Mouse (Mus musculus): ENCODE data around the gene Psmg4. TPM values are rescaled to one million over a fixed set of nuclear protein-coding genes. Genes with fewer than 3 reads are reported as not detected.

The Psmg4 gene
- polyA plus RNA-seq, 1 experiment from 2014 or later, result 74.1 TPM

DNA sequence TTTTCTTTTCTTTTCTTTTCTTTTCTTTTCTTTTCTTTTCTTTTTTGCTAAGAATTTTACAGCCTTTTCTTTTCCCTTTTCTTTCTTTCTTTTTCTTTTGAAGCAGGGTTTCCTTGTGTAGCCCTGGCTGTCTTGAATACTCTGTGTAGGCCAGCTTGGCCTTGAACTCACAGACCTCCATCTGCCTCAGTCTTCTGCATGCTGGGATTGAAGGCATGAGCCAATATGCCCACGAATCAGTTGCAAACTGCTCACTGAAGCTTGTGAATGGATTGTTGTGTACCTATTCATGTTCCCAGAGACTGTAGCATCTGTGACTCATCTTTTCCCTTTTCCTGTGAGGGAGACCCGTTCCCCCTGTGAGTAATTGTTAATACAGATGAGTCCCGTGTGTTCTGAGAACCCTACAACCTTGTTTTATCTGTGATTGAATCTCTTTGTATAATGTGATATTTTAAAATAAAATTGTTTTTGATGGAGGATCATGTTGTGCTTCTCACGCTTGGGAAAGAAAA, 48.6 kb downstream of the Psmg4 start:
- no peak for ATAC-seq (replicated peaks; ENCODE audit: extremely low read depth, insufficient read depth, low FRiP score)
- H3K36me3 ChIP-seq (ENCODE audit: control insufficient read depth, insufficient read depth), result no peaks in the 10 kb centered on the region
- no peak overlapping the region for H3K9ac ChIP-seq (ENCODE audit: low read length)
- H3K9me3 ChIP-seq (replicated peaks; ENCODE audit: control insufficient read depth, low read length), result no peaks in the 10 kb centered on the region
- WGBS, result 60% methylated on average over 4 of the region's 4 CpGs
- no peak overlapping the region for H3K4me2 ChIP-seq (ENCODE audit: low read depth, low read length)
- no peak overlapping the region for H3K4me3 ChIP-seq (ENCODE audit: low read length)
- no peaks in the 10 kb centered on the region for H3K27me3 ChIP-seq (ENCODE audit: control insufficient read depth, insufficient read depth, low read length)
- no peak overlapping the region for H3K27ac ChIP-seq (ENCODE audit: low read length)
- H3K4me1 ChIP-seq (ENCODE audit: control insufficient read depth, insufficient read depth, low read length), result no peaks in the 10 kb centered on the region; the same call in 1 of the 2 replicates

DNA sequence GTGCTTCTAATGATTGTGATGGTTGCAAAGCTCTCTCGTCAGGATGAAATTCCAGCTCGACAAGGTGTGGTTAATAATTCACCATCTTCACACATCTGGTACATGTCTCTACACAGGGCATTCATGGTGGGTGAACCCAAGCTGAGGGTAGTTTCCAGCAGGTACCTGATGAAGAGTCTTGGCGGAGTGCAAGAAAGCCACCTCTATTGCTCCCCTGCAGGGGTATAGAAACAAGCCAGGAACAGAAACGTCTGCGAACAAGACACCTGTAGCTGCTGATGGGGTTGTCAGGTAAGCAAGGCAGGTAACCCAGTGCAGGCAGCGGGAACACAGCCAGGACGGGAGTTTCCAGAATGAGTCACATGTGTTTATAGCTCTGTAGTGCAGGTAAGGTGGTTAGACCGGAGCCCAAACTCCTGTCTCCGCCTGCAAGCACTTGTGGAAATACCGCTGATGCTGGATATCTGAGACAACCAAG, 50.0 kb downstream of the Psmg4 start:
- no peaks in the 10 kb centered on the region for H3K9me3 ChIP-seq (replicated peaks; ENCODE audit: control insufficient read depth, low read length)
- H3K27ac ChIP-seq (ENCODE audit: low read length), result no peak overlapping the region; the same call in 1 of the 2 replicates
- no peak overlapping the region for H3K4me2 ChIP-seq (ENCODE audit: low read depth, low read length)
- no peaks in the 10 kb centered on the region; the same call in 1 of the 2 replicates for H3K4me1 ChIP-seq (ENCODE audit: control insufficient read depth, insufficient read depth, low read length)
- H3K36me3 ChIP-seq (ENCODE audit: control insufficient read depth, insufficient read depth), result no peaks in the 10 kb centered on the region
- H3K4me3 ChIP-seq (ENCODE audit: low read length), result no peak overlapping the region
- ATAC-seq (replicated peaks; ENCODE audit: extremely low read depth, insufficient read depth, low FRiP score), result peak; percentile 23; the same call in 1 of the 2 replicates
- H3K9ac ChIP-seq (ENCODE audit: low read length), result no peak overlapping the region
- 65% methylated on average over 10 of the region's 10 CpGs for WGBS
- no peaks in the 10 kb centered on the region for H3K27me3 ChIP-seq (ENCODE audit: control insufficient read depth, insufficient read depth, low read length)

DNA sequence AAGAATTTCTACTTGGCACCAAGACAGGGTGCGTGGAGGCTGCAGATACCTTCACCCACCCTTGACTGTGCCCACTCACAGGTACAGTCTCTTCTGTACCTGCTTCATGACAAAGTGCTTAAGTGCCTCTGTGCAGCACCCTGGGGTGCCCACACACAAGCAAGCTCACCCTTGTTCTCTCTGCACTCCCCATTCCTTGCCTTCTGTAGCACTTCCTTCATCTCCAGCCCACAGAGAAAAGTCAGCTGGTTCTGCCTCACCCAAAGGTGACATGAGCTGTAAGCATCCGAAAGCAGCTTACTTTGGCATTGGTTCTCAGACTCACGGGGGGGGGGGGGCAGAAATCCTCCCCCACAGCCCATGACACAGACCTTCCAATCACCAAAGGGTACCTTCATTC, 52.1 kb downstream of the Psmg4 start:
- no peak overlapping the region for H3K4me3 ChIP-seq (ENCODE audit: low read length)
- no peak overlapping the region for H3K27ac ChIP-seq (ENCODE audit: low read length)
- no peak overlapping the region for H3K4me2 ChIP-seq (ENCODE audit: low read depth, low read length)
- ATAC-seq (replicated peaks; ENCODE audit: extremely low read depth, insufficient read depth, low FRiP score), result no peak
- 65% methylated on average over 3 of the region's 3 CpGs for WGBS
- H3K9me3 ChIP-seq (replicated peaks; ENCODE audit: control insufficient read depth, low read length), result no peaks in the 10 kb centered on the region
- H3K9ac ChIP-seq (ENCODE audit: low read length), result no peak overlapping the region
- H3K4me1 ChIP-seq (ENCODE audit: control insufficient read depth, insufficient read depth, low read length), result no peaks in the 10 kb centered on the region; the same call in 1 of the 2 replicates
- H3K36me3 ChIP-seq (ENCODE audit: control insufficient read depth, insufficient read depth), result no peaks in the 10 kb centered on the region
- H3K27me3 ChIP-seq (ENCODE audit: control insufficient read depth, insufficient read depth, low read length), result no peaks in the 10 kb centered on the region

DNA sequence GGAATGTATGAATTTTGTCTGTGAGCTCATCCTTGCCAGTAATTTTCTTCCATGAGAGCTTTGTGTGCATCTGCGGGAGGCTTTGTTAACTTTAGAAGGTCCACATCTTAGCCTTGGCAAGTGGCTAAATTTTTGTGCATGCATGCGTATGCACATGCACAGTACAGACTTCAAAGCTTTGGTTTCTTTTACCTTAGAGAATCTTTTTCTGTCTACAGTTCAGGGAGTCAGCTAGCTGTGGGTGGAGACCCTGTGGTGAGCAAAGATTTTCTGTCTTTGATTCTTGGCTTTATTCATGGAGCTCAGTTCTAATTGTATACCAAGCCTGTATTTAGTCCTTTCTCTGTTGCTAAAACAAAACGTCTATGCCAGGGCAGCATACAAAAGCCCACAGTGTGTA, 56.0 kb downstream of the Psmg4 start:
- no peaks in the 10 kb centered on the region for H3K9me3 ChIP-seq (replicated peaks; ENCODE audit: control insufficient read depth, low read length)
- 84% methylated on average over 3 of the region's 3 CpGs for WGBS
- no peak for ATAC-seq (replicated peaks; ENCODE audit: extremely low read depth, insufficient read depth, low FRiP score)
- no peak overlapping the region for H3K27ac ChIP-seq (ENCODE audit: low read length)
- no peak overlapping the region for H3K4me3 ChIP-seq (ENCODE audit: low read length)
- H3K9ac ChIP-seq (ENCODE audit: low read length), result no peak overlapping the region
- peaks cover 9% of the 10 kb centered on the region for H3K4me1 ChIP-seq (ENCODE audit: control insufficient read depth, insufficient read depth, low read length)
- H3K27me3 ChIP-seq (ENCODE audit: control insufficient read depth, insufficient read depth, low read length), result no peaks in the 10 kb centered on the region
- H3K4me2 ChIP-seq (ENCODE audit: low read depth, low read length), result no peak overlapping the region
- H3K36me3 ChIP-seq (ENCODE audit: control insufficient read depth, insufficient read depth), result no peaks in the 10 kb centered on the region

DNA sequence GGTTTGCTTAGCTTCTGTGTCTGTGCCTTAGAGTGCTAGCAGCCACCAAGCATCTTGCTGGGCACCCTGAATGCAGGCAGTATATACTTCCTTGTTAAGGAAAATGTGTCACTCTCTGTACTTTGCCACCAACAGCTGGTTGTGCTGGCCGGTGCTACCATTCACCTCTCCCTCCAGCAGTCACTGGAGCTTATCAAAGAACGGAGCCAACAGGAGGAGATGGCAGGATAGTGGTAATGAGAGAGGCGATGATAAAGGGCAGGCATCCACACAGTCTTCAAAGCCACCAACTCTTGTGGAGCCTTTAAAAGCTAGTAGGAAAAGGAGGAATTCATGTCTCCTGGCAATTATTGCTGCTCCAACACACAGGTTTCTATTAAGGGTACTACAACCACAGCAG, 57.0 kb downstream of the Psmg4 start:
- H3K4me1 ChIP-seq (ENCODE audit: control insufficient read depth, insufficient read depth, low read length), result peaks cover 11% of the 10 kb centered on the region
- H3K36me3 ChIP-seq (ENCODE audit: control insufficient read depth, insufficient read depth), result no peaks in the 10 kb centered on the region
- H3K27me3 ChIP-seq (ENCODE audit: control insufficient read depth, insufficient read depth, low read length), result no peaks in the 10 kb centered on the region
- 39% methylated on average over 3 of the region's 3 CpGs for WGBS
- ATAC-seq (replicated peaks; ENCODE audit: extremely low read depth, insufficient read depth, low FRiP score), result no peak
- no peak overlapping the region for H3K9ac ChIP-seq (ENCODE audit: low read length)
- H3K4me2 ChIP-seq (ENCODE audit: low read depth, low read length), result no peak overlapping the region
- no peaks in the 10 kb centered on the region for H3K9me3 ChIP-seq (replicated peaks; ENCODE audit: control insufficient read depth, low read length)
- H3K4me3 ChIP-seq (ENCODE audit: low read length), result no peak overlapping the region
- H3K27ac ChIP-seq (ENCODE audit: low read length), result no peak overlapping the region

DNA sequence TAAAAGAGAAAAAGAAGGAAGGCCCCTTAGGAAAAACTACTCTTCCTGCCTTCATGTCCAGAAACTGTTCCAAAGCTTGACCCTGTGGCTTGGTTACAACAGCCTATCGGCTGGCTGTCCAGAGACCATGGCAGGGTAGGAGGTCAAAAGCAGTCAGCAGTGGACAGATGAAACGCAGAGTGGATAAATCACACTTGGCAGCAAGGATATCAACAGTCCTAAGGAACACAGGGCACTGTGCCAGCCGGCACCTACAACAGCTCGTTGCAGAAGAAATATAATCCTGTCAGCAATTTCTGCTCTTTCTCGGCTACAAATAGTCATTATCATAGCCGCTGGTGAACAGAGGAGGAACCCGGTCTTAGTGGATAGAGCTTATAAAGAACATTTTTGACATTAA, 60.2 kb downstream of the Psmg4 start:
- Histone ChIP-seq H3K4me3 (ENCODE audit: low read length) (no peak overlapping the region), H3K4me1 (ENCODE audit: control insufficient read depth, insufficient read depth, low read length) (peaks cover 13% of the 10 kb centered on the region), H3K9me3 (replicated peaks; ENCODE audit: control insufficient read depth, low read length) (no peaks in the 10 kb centered on the region), H3K36me3 (ENCODE audit: control insufficient read depth, insufficient read depth) (no peaks in the 10 kb centered on the region), H3K27ac (ENCODE audit: low read length) (peak overlapping the region; percentile 68), H3K9ac (ENCODE audit: low read length) (no peak overlapping the region), H3K4me2 (ENCODE audit: low read depth, low read length) (peak overlapping the region; percentile 17), H3K27me3 (ENCODE audit: control insufficient read depth, insufficient read depth, low read length) (no peaks in the 10 kb centered on the region)
- ATAC-seq (replicated peaks; ENCODE audit: extremely low read depth, insufficient read depth, low FRiP score), result peak; percentile 76
- WGBS, result 17% methylated on average over 7 of the region's 7 CpGs

DNA sequence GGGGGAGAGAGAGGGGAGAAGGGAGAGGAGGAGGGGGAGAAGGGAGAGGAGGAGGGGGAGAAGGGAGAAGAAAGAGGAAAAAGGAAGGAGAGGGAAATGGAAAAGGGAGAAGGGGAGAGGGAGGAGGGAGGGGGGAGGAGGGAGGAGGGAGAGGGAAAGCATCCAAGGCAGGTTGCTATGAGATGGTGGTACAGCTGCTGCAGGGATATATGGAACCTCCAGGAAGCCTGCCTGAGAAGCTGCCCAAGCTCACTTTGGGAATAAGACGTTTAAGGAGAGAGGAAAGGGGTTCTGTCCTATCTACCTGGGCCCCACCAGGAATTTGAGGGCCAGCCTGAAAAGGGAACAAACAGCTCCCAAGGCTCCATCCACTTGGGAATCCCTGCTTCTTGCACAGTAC, 64.2 kb downstream of the Psmg4 start:
- Histone ChIP-seq H3K9ac (ENCODE audit: low read length) (no peak overlapping the region), H3K9me3 (replicated peaks; ENCODE audit: control insufficient read depth, low read length) (no peaks in the 10 kb centered on the region), H3K27me3 (ENCODE audit: control insufficient read depth, insufficient read depth, low read length) (no peaks in the 10 kb centered on the region), H3K36me3 (ENCODE audit: control insufficient read depth, insufficient read depth) (no peaks in the 10 kb centered on the region), H3K4me2 (ENCODE audit: low read depth, low read length) (no peak overlapping the region), H3K27ac (ENCODE audit: low read length) (no peak overlapping the region), H3K4me3 (ENCODE audit: low read length) (no peak overlapping the region), H3K4me1 (ENCODE audit: control insufficient read depth, insufficient read depth, low read length) (peaks cover 17% of the 10 kb centered on the region)
- WGBS, result 29% methylated on average over 1 of the region's 1 CpGs
- ATAC-seq (replicated peaks; ENCODE audit: extremely low read depth, insufficient read depth, low FRiP score), result no peak

Other genes with a start within 250 kb of the Psmg4 start
- 27.6 and 28.9 TPM in 2 replicates for gene Nqo2, start 198.3 kb upstream of the Psmg4 start, polyA plus RNA-seq (2015; fragmentation: Nextera tagmentation; extraction: Ambion mirVana)
- 10.0 and 10.9 TPM in 2 replicates for gene Ripk1, start 160.6 kb upstream of the Psmg4 start, polyA plus RNA-seq (2015; fragmentation: Nextera tagmentation; extraction: Ambion mirVana)
- gene Serpinb6a, start 160.2 kb upstream of the Psmg4 start, polyA plus RNA-seq (2015; fragmentation: Nextera tagmentation; extraction: Ambion mirVana), result 63.6 and 65.8 TPM in 2 replicates
- 47.7 and 54.6 TPM in 2 replicates for gene Bphl, start 125.4 kb upstream of the Psmg4 start, polyA plus RNA-seq (2015; fragmentation: Nextera tagmentation; extraction: Ambion mirVana)
- gene Tubb2a, start 85.0 kb upstream of the Psmg4 start, polyA plus RNA-seq (2015; fragmentation: Nextera tagmentation; extraction: Ambion mirVana), result 166 and 171 TPM in 2 replicates
- 52.1 and 56.8 TPM in 2 replicates for gene Tubb2b, start 32.5 kb upstream of the Psmg4 start, polyA plus RNA-seq (2015; fragmentation: Nextera tagmentation; extraction: Ambion mirVana)
- 2.7 and 3.3 TPM in 2 replicates for gene Slc22a23, start 182.2 kb downstream of the Psmg4 start, polyA plus RNA-seq (2015; fragmentation: Nextera tagmentation; extraction: Ambion mirVana)